Mouse (Mus musculus): Measurements from ENCODE around the gene Pkd1. TPM values are rescaled to one million over a fixed set of nuclear protein-coding genes. Genes with fewer than 3 reads are reported as not detected.

Pkd1 gene
- polyA plus RNA-seq, 1 experiment from 2014 or later, result 37.9 TPM

- WGBS, result 53% methylated on average over 6 of the region's 6 CpGs
- DNase-seq (ENCODE audit: low spot score) (no peak), ATAC-seq (ENCODE audit: low read depth) (no peak)
- Histone ChIP-seq H3K4me3 (ENCODE audit: low read depth, low read length) (no peak overlapping the region), H3K4me2 (ENCODE audit: low read depth, low read length) (no peak overlapping the region), H3K36me3 (ENCODE audit: control insufficient read depth, insufficient read depth, low read length) (peaks cover 27% of the 10 kb centered on the region), H3K9me3 (ENCODE audit: control insufficient read depth, low read length) (no peaks in the 10 kb centered on the region), H3K9ac (ENCODE audit: low read depth, low read length) (no peak overlapping the region), H3K4me1 (ENCODE audit: control insufficient read depth, insufficient read depth, low read length) (peaks cover 33% of the 10 kb centered on the region), H3K27me3 (replicated peaks; ENCODE audit: control insufficient read depth, insufficient read depth, low read length) (no peaks in the 10 kb centered on the region), H3K27ac (replicated peaks; ENCODE audit: low read depth, low read length) (no peak overlapping the region)
These were observed 93.2 kb downstream of the Pkd1 start for GRCm38 (mm10) chr17:24642791-24643343.

- H3K9me3 ChIP-seq (ENCODE audit: control insufficient read depth, low read length), result no peaks in the 10 kb centered on the region
- peak overlapping the region; percentile 11; the same call in 1 of the 2 replicates for H3K4me2 ChIP-seq (ENCODE audit: low read depth, low read length)
- H3K27me3 ChIP-seq (replicated peaks; ENCODE audit: control insufficient read depth, insufficient read depth, low read length), result no peaks in the 10 kb centered on the region
- no peak overlapping the region for H3K4me3 ChIP-seq (ENCODE audit: low read depth, low read length)
- ATAC-seq (ENCODE audit: low read depth) (no peak), DNase-seq (ENCODE audit: low spot score) (no peak)
- H3K36me3 ChIP-seq (ENCODE audit: control insufficient read depth, insufficient read depth, low read length), result peaks cover 22% of the 10 kb centered on the region
- peak overlapping the region; percentile 19 for H3K27ac ChIP-seq (replicated peaks; ENCODE audit: low read depth, low read length)
- WGBS, result 27% methylated on average over 7 of the region's 7 CpGs
- H3K9ac ChIP-seq (ENCODE audit: low read depth, low read length), result peak overlapping the region; percentile 11; the same call in 1 of the 2 replicates
- peaks cover 32% of the 10 kb centered on the region for H3K4me1 ChIP-seq (ENCODE audit: control insufficient read depth, insufficient read depth, low read length)
These were observed 94.5 kb downstream of the Pkd1 start for GRCm38 (mm10) chr17:24644030-24644715.

DNA sequence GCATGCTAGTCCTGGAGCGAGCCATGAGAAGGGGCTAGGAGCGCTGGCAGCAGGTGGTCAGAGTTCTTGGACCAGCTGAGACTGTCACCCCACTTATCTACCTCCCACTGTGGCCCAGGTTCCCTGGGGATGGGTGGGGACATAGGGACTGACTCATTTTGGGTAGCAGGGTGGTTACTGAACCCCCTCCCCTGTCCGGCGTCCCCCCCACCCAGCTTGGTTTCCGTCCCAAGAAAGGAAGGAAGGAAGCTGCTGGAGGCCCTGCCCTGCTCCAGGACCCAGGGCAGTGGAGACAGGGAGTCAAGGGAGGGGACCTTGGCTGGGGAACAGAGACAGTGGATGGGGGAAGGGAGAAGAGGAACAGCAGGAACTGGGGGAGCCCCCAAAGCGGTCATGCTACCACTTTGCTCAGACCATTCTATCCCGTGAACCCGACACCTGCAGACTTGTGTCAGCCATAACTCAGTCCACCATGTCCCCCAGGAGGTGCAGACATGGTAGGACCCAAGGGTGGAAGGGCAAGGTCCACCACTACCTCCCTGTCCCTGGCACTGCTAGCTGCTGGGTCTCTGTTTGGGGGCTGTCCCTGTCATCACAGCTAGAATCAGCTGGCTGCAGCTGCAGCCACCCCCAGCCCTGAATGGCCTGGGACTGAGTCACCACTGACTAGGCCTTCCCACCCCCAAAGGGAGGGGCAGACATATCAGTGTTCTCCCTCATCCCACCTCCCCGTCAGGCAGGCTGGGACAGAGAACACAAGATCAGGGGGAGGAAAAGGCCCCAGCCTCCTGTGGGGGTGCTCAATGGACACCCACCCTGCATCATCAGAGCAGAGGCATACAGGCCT lies 95.5 kb downstream of the Pkd1 start:
- Histone ChIP-seq H3K9ac (ENCODE audit: low read depth, low read length) (peak overlapping the region; percentile 11; the same call in 1 of the 2 replicates), H3K4me2 (ENCODE audit: low read depth, low read length) (peak overlapping the region; percentile 11; the same call in 1 of the 2 replicates), H3K36me3 (ENCODE audit: control insufficient read depth, insufficient read depth, low read length) (peaks cover 19% of the 10 kb centered on the region), H3K27ac (replicated peaks; ENCODE audit: low read depth, low read length) (peak overlapping the region; percentile 19), H3K27me3 (replicated peaks; ENCODE audit: control insufficient read depth, insufficient read depth, low read length) (no peaks in the 10 kb centered on the region), H3K4me1 (ENCODE audit: control insufficient read depth, insufficient read depth, low read length) (peaks cover 25% of the 10 kb centered on the region), H3K9me3 (ENCODE audit: control insufficient read depth, low read length) (no peaks in the 10 kb centered on the region), H3K4me3 (ENCODE audit: low read depth, low read length) (no peak overlapping the region)
- no peak for ATAC-seq (ENCODE audit: low read depth)
- no peak for DNase-seq (ENCODE audit: low spot score)
- WGBS, result 84% methylated on average over 8 of the region's 9 CpGs

GRCm38 (mm10) chr17:24645916-24646315 lies 96.3 kb downstream of the Pkd1 start:
- Histone ChIP-seq H3K4me3 (ENCODE audit: low read depth, low read length) (no peak overlapping the region), H3K36me3 (ENCODE audit: control insufficient read depth, insufficient read depth, low read length) (peaks cover 10% of the 10 kb centered on the region; the same call in 1 of the 2 replicates), H3K27ac (replicated peaks; ENCODE audit: low read depth, low read length) (0 out of 2 replicates have a peak overlapping the region, but pooled peaks have one; percentile 19), H3K4me2 (ENCODE audit: low read depth, low read length) (no peak overlapping the region), H3K27me3 (replicated peaks; ENCODE audit: control insufficient read depth, insufficient read depth, low read length) (no peaks in the 10 kb centered on the region), H3K9me3 (ENCODE audit: control insufficient read depth, low read length) (no peaks in the 10 kb centered on the region), H3K9ac (ENCODE audit: low read depth, low read length) (no peak overlapping the region), H3K4me1 (ENCODE audit: control insufficient read depth, insufficient read depth, low read length) (peaks cover 27% of the 10 kb centered on the region)
- DNase-seq (ENCODE audit: low spot score), result no peak
- WGBS, result 74% methylated on average over 3 of the region's 3 CpGs
- ATAC-seq (ENCODE audit: low read depth), result no peak

Small RNA genes within 50 kb of the gene (microRNA-seq; reads per million reads assigned to microRNA genes)
- gene Gm24589 (ENCODE audit: borderline number of aligned reads), result not detected

Other genes with a start within 250 kb of the Pkd1 start
- not detected in 2 replicates for gene Abca17, start 198.8 kb upstream of the Pkd1 start, polyA plus RNA-seq (2014; fragmentation: Nextera tagmentation; extraction: Ambion mirVana)
- gene Abca3, start 197.9 kb upstream of the Pkd1 start, polyA plus RNA-seq (2014; fragmentation: Nextera tagmentation; extraction: Ambion mirVana), result 10.1 TPM in 2 replicates
- gene Rnps1, start 135.3 kb upstream of the Pkd1 start, polyA plus RNA-seq (2014; fragmentation: Nextera tagmentation; extraction: Ambion mirVana), result 202 and 224 TPM in 2 replicates
- gene Eci1, start 123.2 kb upstream of the Pkd1 start, polyA plus RNA-seq (2014; fragmentation: Nextera tagmentation; extraction: Ambion mirVana), result 57.6 and 58.7 TPM in 2 replicates
- 3.3 and 4.9 TPM in 2 replicates for gene Dnase1l2, start 106.7 kb upstream of the Pkd1 start, polyA plus RNA-seq (2014; fragmentation: Nextera tagmentation; extraction: Ambion mirVana)
- 13.3 and 18.6 TPM in 2 replicates for gene E4f1, start 79.5 kb upstream of the Pkd1 start, polyA plus RNA-seq (2014; fragmentation: Nextera tagmentation; extraction: Ambion mirVana)
- gene Pgp, start 79.4 kb upstream of the Pkd1 start, polyA plus RNA-seq (2014; fragmentation: Nextera tagmentation; extraction: Ambion mirVana), result 57.7 and 58.5 TPM in 2 replicates
- gene Bricd5, start 76.0 kb upstream of the Pkd1 start, polyA plus RNA-seq (2014; fragmentation: Nextera tagmentation; extraction: Ambion mirVana), result 1.5 and 2.0 TPM in 2 replicates
- 21.7 and 23.7 TPM in 2 replicates for gene Mlst8, start 70.8 kb upstream of the Pkd1 start, polyA plus RNA-seq (2014; fragmentation: Nextera tagmentation; extraction: Ambion mirVana)
- 2.9 and 3.7 TPM in 2 replicates for gene Caskin1, start 61.2 kb upstream of the Pkd1 start, polyA plus RNA-seq (2014; fragmentation: Nextera tagmentation; extraction: Ambion mirVana)
- 78.9 and 86.3 TPM in 2 replicates for gene Traf7, start 21.9 kb upstream of the Pkd1 start, polyA plus RNA-seq (2014; fragmentation: Nextera tagmentation; extraction: Ambion mirVana)
- 2.8 and 2.9 TPM in 2 replicates for gene Rab26, start 15.6 kb upstream of the Pkd1 start, polyA plus RNA-seq (2014; fragmentation: Nextera tagmentation; extraction: Ambion mirVana)
- 60.8 and 71.2 TPM in 2 replicates for gene Tsc2, start 82.8 kb downstream of the Pkd1 start, polyA plus RNA-seq (2014; fragmentation: Nextera tagmentation; extraction: Ambion mirVana)
- gene Nthl1, start 82.8 kb downstream of the Pkd1 start, polyA plus RNA-seq (2014; fragmentation: Nextera tagmentation; extraction: Ambion mirVana), result 16.8 and 19.1 TPM in 2 replicates
- gene Slc9a3r2, start 100.5 kb downstream of the Pkd1 start, polyA plus RNA-seq (2014; fragmentation: Nextera tagmentation; extraction: Ambion mirVana), result 56.7 and 57.7 TPM in 2 replicates
- 0.82 and 1.4 TPM in 2 replicates for gene Npw, start 108.6 kb downstream of the Pkd1 start, polyA plus RNA-seq (2014; fragmentation: Nextera tagmentation; extraction: Ambion mirVana)
- 23.7 and 25.2 TPM in 2 replicates for gene Zfp598, start 119.9 kb downstream of the Pkd1 start, polyA plus RNA-seq (2014; fragmentation: Nextera tagmentation; extraction: Ambion mirVana)
- gene Syngr3, start 140.1 kb downstream of the Pkd1 start, polyA plus RNA-seq (2014; fragmentation: Nextera tagmentation; extraction: Ambion mirVana), result 7.7 and 8.2 TPM in 2 replicates
- 40.8 and 41.9 TPM in 2 replicates for gene Gfer, start 146.3 kb downstream of the Pkd1 start, polyA plus RNA-seq (2014; fragmentation: Nextera tagmentation; extraction: Ambion mirVana)
- 3.7 and 5.3 TPM in 2 replicates for gene Noxo1, start 146.4 kb downstream of the Pkd1 start, polyA plus RNA-seq (2014; fragmentation: Nextera tagmentation; extraction: Ambion mirVana)
- 50.1 and 67.2 TPM in 2 replicates for gene Tbl3, start 157.8 kb downstream of the Pkd1 start, polyA plus RNA-seq (2014; fragmentation: Nextera tagmentation; extraction: Ambion mirVana)
- gene Rnf151, start 168.2 kb downstream of the Pkd1 start, polyA plus RNA-seq (2014; fragmentation: Nextera tagmentation; extraction: Ambion mirVana), result 0.17 TPM in 1 of 2 replicates, not detected in the other
- gene Rps2, start 168.3 kb downstream of the Pkd1 start, polyA plus RNA-seq (2014; fragmentation: Nextera tagmentation; extraction: Ambion mirVana), result 1,571 and 1,579 TPM in 2 replicates
- gene Ndufb10, start 174.6 kb downstream of the Pkd1 start, polyA plus RNA-seq (2014; fragmentation: Nextera tagmentation; extraction: Ambion mirVana), result 233 and 267 TPM in 2 replicates
- 0.39 TPM in 1 of 2 replicates, not detected in the other for gene Rpl3l, start 178.0 kb downstream of the Pkd1 start, polyA plus RNA-seq (2014; fragmentation: Nextera tagmentation; extraction: Ambion mirVana)
- 28.7 and 30.3 TPM in 2 replicates for gene Msrb1, start 186.8 kb downstream of the Pkd1 start, polyA plus RNA-seq (2014; fragmentation: Nextera tagmentation; extraction: Ambion mirVana)
- gene Hs3st6, start 203.2 kb downstream of the Pkd1 start, polyA plus RNA-seq (2014; fragmentation: Nextera tagmentation; extraction: Ambion mirVana), result 10.1 and 11.7 TPM in 2 replicates